8 mouse cellular contexts compared by ENCODE assay signal in the genomic region with DNA sequence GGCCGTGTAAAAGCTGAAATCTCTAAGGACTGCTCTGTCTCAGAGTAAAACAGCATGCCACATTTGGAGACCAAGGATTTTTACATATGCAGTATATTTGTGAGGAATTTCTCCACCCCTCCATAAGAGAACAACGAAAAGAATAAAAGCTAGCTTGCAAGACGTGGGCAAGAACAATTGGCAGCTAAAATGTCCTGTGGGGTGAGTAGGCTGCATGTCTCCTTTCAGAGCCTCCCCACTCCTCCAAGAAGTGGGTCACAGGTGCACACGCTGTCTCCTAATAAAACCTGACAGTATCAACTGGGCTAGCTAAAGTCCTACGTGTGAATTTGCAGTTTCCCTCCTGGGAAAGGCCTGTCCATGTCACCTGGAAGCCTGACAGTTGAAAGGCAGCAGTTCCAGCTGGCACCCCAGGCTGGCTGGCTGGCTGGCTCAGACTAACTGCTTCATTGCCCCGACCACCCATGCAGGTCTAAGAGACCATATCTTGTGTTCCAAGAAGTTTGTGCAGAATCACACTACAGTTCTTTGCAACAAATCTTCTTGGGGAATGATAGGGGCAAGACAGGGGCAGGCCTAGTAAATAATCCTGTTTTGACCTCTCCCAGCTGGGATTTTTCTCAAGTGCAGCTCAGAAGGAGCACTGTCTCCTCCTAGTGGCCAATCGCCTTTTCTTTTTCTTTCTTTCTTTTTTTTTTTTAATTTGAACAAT. TPM values are rescaled to one million over a fixed set of nuclear protein-coding genes. Genes with fewer than 3 reads are reported as not detected.
DNase-seq lines count a peak whose midpoint lies in the region.

No protein-coding gene starts in this region.

- DNase-seq in cerebellum, adult 9-10 months = peak; percentile 5
- no peak for DNase-seq in cerebellum, postnatal 36 days
- DNase-seq in layer of hippocampus, postnatal 10 days (ENCODE audit: low spot score in 2 of 2) = peak; percentile 43 to 51
- DNase-seq in layer of hippocampus, adult 11-12 months (ENCODE audit: low spot score) = no peak
- peak; percentile 49 for DNase-seq in R1 (ENCODE audit: low read depth, low spot score)
- peak; percentile 14 to 34 for DNase-seq in kidney, postnatal 36 days
- no peak for DNase-seq in MN1 (ENCODE audit: low spot score)
- DNase-seq in spleen, adult 18-20 months = no peak

RNA-seq across cellular contexts. Expression of a gene that starts 0.9 kb away (rescaled TPM):
- total RNA-seq in layer of hippocampus, postnatal 10 days (2021) = 10 to 100 TPM in 1 of 2 experiments, 1 to 10 TPM in 1; 9.5 to 11.3 TPM

RNA-seq across cellular contexts. Expression of a gene that starts 32.4 kb away (rescaled TPM):
- total RNA-seq in layer of hippocampus, postnatal 10 days (2021) = 10 to 100 TPM; 23.0 to 28.1 TPM

Comparison
In these comparisons a context has a peak if more than half of its experiments do, and no peak if none do; other contexts are left out.
1. DNase-seq: peak in cerebellum, adult 9-10 months (single experiment), layer of hippocampus, postnatal 10 days (2 of 2), R1 (single experiment) and kidney, postnatal 36 days (2 of 2); none in cerebellum, postnatal 36 days (0 of 2), layer of hippocampus, adult 11-12 months (single experiment), MN1 (single experiment) and spleen, adult 18-20 months (0 of 2).